Mouse (Mus musculus): ENCODE results near the gene Vwa8. TPM values are rescaled to one million over a fixed set of nuclear protein-coding genes. Genes with fewer than 3 reads are reported as not detected.

Gene Vwa8
- total and polyA plus RNA-seq, 2 experiments from 2014 or later = 8.1 to 19.5 TPM

DNA sequence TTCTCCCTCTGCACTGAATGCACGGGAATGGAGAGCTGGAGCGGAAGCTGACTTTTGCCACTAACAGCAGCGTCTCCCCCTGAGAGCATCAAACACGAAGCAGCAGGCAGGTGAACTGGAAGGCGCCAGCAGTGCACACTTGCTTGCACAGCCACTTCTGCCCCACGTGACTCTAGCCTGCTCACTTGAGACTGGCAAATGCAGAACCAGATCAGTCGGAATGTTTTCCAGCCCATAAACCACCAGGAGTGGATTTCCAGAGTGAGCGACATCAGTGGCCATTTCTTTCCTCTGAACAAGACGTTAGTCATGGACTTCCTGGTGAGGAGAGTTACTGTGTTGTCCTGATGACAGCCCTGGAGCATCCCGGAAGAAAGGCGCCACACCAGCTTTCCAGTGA lies 200.7 kb downstream of the Vwa8 start:
- Histone ChIP-seq H3K4me2 (ENCODE audit: low read depth, low read length, poor library complexity, severe bottlenecking) (no peak overlapping the region), H3K9me3 (ENCODE audit: low read length) (no peaks in the 10 kb centered on the region), H3K9ac (replicated peaks; ENCODE audit: low read length, poor library complexity, severe bottlenecking) (no peak overlapping the region), H3K4me1 (ENCODE audit: insufficient read depth, low read length) (no peaks in the 10 kb centered on the region), H3K27me3 (ENCODE audit: insufficient read depth, low read length) (no peaks in the 10 kb centered on the region), H3K36me3 (ENCODE audit: insufficient read depth, low read length) (no peaks in the 10 kb centered on the region), H3K27ac (ENCODE audit: low read depth, low read length) (no peak overlapping the region), H3K4me3 (ENCODE audit: low read depth, low read length) (no peak overlapping the region)
- TF ChIP-seq CTCF (IDR thresholded peaks at IDR 0.05) = no peak
- DNase-seq (ENCODE audit: low spot score) (no peak), ATAC-seq (ENCODE audit: low FRiP score) (no peak)
- WGBS = 77% methylated on average over 11 of the region's 11 CpGs

DNA sequence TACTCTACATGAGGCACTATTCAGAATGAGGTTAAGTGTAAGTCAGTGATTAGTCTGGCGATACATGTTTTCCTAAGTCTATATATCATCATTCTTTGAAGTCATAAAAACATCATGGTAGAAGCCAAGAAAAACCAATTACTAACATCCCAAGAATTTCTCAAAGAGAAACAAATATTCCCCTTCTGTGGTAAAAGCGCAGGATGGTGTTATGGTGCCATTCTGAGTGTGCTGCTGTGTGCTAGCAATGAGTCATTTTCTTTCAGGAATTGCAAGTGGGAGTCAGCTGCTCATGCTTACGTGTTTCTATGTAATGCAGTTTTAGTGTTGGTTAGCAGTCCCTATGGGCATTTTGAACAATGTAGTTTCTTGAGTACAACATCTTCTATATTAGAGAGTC lies 216.8 kb downstream of the Vwa8 start:
- no peaks in the 10 kb centered on the region for H3K27me3 ChIP-seq (ENCODE audit: insufficient read depth, low read length)
- H3K4me2 ChIP-seq (ENCODE audit: low read depth, low read length, poor library complexity, severe bottlenecking) = no peak overlapping the region
- H3K4me3 ChIP-seq (ENCODE audit: low read depth, low read length) = no peak overlapping the region
- H3K27ac ChIP-seq (ENCODE audit: low read depth, low read length) = no peak overlapping the region
- ATAC-seq (ENCODE audit: low FRiP score) = no peak
- no peak for TF ChIP-seq CTCF (IDR thresholded peaks at IDR 0.05)
- 92% methylated on average over 3 of the region's 3 CpGs for WGBS
- H3K36me3 ChIP-seq (ENCODE audit: insufficient read depth, low read length) = peaks cover 6% of the 10 kb centered on the region; the same call in 1 of the 2 replicates
- DNase-seq (ENCODE audit: low spot score) = no peak
- H3K9me3 ChIP-seq (ENCODE audit: low read length) = no peaks in the 10 kb centered on the region
- no peaks in the 10 kb centered on the region for H3K4me1 ChIP-seq (ENCODE audit: insufficient read depth, low read length)
- no peak overlapping the region for H3K9ac ChIP-seq (replicated peaks; ENCODE audit: low read length, poor library complexity, severe bottlenecking)

DNA sequence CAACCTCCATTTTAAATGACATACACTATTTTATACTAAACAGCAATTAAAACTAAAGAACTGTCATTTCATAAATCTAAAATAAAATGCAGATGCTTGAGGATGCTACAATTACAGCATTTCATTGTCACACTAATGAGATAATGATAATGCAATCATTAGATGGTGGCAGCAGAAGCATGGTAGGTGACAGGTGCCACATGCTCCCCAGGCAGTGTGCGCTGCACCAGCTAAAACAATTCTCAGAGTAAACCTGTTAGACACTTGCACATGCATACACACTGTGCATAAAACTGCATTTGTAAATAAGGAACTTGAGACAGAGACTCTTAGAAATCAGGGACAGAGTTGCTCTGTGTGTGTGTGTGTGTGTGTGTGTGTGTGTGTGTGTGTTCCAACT lies 220.7 kb downstream of the Vwa8 start:
- H3K9ac ChIP-seq (replicated peaks; ENCODE audit: low read length, poor library complexity, severe bottlenecking) = no peak overlapping the region
- WGBS = 91% methylated on average over 1 of the region's 1 CpGs
- ATAC-seq (ENCODE audit: low FRiP score) (no peak), DNase-seq (ENCODE audit: low spot score) (no peak)
- no peak overlapping the region for H3K4me3 ChIP-seq (ENCODE audit: low read depth, low read length)
- H3K4me2 ChIP-seq (ENCODE audit: low read depth, low read length, poor library complexity, severe bottlenecking) = no peak overlapping the region
- TF ChIP-seq CTCF (IDR thresholded peaks at IDR 0.05) = no peak
- no peaks in the 10 kb centered on the region for H3K9me3 ChIP-seq (ENCODE audit: low read length)
- H3K36me3 ChIP-seq (ENCODE audit: insufficient read depth, low read length) = no peaks in the 10 kb centered on the region
- H3K4me1 ChIP-seq (ENCODE audit: insufficient read depth, low read length) = no peaks in the 10 kb centered on the region
- no peak overlapping the region for H3K27ac ChIP-seq (ENCODE audit: low read depth, low read length)
- no peaks in the 10 kb centered on the region for H3K27me3 ChIP-seq (ENCODE audit: insufficient read depth, low read length)

DNA sequence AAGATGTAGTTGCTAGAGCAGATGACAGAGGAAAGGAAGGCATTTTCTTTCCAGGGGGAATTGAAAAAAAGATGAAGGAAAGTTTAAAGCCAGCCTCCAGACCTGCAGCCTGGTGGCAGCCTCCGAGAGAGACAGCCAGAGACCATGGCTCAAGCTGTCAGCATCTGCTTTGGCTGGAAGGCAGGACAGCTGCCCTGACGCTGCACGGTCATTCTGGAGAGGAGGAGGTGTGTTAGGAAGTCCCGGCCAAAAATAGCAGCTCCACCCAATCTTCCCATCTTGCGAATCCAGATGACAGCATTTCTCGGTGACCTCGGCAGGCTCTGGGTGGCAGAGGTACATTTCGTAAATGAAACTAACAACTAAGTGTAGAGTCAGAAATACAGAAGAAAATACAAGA lies 225.9 kb downstream of the Vwa8 start:
- H3K4me2 ChIP-seq (ENCODE audit: low read depth, low read length, poor library complexity, severe bottlenecking) = no peak overlapping the region
- H3K27me3 ChIP-seq (ENCODE audit: insufficient read depth, low read length) = no peaks in the 10 kb centered on the region
- TF ChIP-seq CTCF (IDR thresholded peaks at IDR 0.05) = no peak
- H3K4me3 ChIP-seq (ENCODE audit: low read depth, low read length) = no peak overlapping the region
- H3K4me1 ChIP-seq (ENCODE audit: insufficient read depth, low read length) = no peaks in the 10 kb centered on the region
- no peaks in the 10 kb centered on the region for H3K36me3 ChIP-seq (ENCODE audit: insufficient read depth, low read length)
- WGBS = 88% methylated on average over 8 of the region's 8 CpGs
- H3K9ac ChIP-seq (replicated peaks; ENCODE audit: low read length, poor library complexity, severe bottlenecking) = no peak overlapping the region
- no peak overlapping the region for H3K27ac ChIP-seq (ENCODE audit: low read depth, low read length)
- no peaks in the 10 kb centered on the region for H3K9me3 ChIP-seq (ENCODE audit: low read length)
- DNase-seq (ENCODE audit: low spot score) (no peak), ATAC-seq (ENCODE audit: low FRiP score) (no peak)

DNA sequence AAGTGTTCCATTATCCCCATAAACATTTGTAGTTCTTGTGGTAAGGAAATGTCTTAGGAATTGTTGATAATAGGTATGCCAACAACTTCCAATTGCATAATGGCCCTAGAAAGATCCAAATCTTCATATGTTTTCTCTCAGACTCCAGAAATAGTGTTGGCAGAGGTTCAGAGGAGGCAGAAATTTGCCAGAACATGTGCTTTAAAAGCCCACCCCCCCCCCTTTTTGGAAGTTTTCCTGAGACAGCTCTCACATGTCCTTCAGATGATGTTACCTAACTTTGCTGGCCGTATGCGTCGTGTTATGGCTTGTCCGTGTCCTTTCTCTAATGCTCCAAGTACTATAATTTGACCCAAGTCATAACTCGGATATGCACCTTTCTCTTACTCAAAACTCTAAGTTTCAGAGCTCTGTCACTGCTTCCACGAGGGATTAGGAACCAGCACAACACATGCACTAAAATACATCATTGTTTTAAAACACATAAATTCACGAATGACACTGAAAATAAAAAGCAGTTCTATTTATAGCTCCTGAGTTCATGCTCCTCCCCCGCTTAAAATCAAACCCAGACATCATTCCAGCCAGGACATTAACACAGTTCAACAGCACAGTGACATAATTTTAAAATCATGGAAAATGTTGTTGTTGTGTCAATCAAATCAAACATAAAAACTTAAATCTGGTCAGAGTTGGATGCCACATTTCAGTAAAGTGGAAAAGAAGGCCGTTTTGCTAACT lies 227.9 kb downstream of the Vwa8 start:
- Histone ChIP-seq H3K4me2 (ENCODE audit: low read depth, low read length, poor library complexity, severe bottlenecking) (no peak overlapping the region), H3K36me3 (ENCODE audit: insufficient read depth, low read length) (no peaks in the 10 kb centered on the region), H3K27me3 (ENCODE audit: insufficient read depth, low read length) (no peaks in the 10 kb centered on the region), H3K4me3 (ENCODE audit: low read depth, low read length) (no peak overlapping the region), H3K27ac (ENCODE audit: low read depth, low read length) (no peak overlapping the region), H3K9ac (replicated peaks; ENCODE audit: low read length, poor library complexity, severe bottlenecking) (no peak overlapping the region), H3K9me3 (ENCODE audit: low read length) (no peaks in the 10 kb centered on the region), H3K4me1 (ENCODE audit: insufficient read depth, low read length) (no peaks in the 10 kb centered on the region)
- no peak for TF ChIP-seq CTCF (IDR thresholded peaks at IDR 0.05)
- WGBS = 85% methylated on average over 9 of the region's 9 CpGs
- ATAC-seq (ENCODE audit: low FRiP score) = no peak
- DNase-seq (ENCODE audit: low spot score) = no peak

DNA sequence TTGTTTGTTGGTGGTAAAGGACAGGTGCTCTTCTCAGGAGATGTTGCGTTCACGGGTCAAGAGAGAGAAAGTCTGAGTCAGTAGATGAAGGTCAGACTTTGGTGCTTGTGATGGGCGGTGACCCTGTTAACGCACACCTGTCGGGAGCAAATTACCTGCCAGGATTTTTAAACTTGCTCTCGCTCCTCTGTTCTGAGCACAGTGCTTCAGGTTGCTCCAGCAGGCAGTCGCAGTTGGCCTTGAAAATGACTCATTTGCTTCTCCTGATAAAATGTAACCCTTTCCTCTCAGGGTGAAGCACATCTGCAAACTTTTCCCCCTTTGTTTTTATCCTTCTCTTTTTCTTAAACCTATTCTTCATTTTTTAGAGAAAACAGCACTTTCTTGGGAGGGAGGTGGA lies 234.7 kb downstream of the Vwa8 start:
- TF ChIP-seq CTCF (IDR thresholded peaks at IDR 0.05) = no peak
- DNase-seq (ENCODE audit: low spot score) (no peak), ATAC-seq (ENCODE audit: low FRiP score) (no peak)
- Histone ChIP-seq H3K27me3 (ENCODE audit: insufficient read depth, low read length) (no peaks in the 10 kb centered on the region), H3K9me3 (ENCODE audit: low read length) (no peaks in the 10 kb centered on the region), H3K4me1 (ENCODE audit: insufficient read depth, low read length) (no peaks in the 10 kb centered on the region), H3K9ac (replicated peaks; ENCODE audit: low read length, poor library complexity, severe bottlenecking) (no peak overlapping the region), H3K36me3 (ENCODE audit: insufficient read depth, low read length) (no peaks in the 10 kb centered on the region), H3K27ac (ENCODE audit: low read depth, low read length) (no peak overlapping the region), H3K4me3 (ENCODE audit: low read depth, low read length) (no peak overlapping the region), H3K4me2 (ENCODE audit: low read depth, low read length, poor library complexity, severe bottlenecking) (no peak overlapping the region)
- 84% methylated on average over 7 of the region's 7 CpGs for WGBS
